13 mouse cellular contexts compared by ENCODE assay signal in the genomic region with DNA sequence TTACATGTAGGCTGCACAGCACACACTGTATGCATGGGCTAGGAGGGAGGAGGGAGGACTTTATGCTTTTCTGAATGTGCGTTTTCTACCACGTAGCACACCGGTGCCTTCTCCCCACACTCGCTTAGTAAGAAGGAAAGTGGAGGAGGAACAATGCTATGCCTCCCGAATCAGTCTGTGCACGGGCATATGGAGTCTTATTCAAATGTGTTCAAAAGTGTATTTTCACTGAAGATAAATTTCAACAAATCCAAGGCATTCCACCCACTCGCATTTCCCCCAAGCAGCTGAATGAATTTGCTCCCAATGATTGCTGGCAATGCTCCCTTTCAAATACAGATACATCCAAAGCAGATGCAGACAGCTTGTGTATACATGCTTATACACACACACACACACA.
DNase-seq lines count a peak whose midpoint lies in the region.
"Had no signal": no experiment of that assay in that cellular context is flagged by ENCODE, and none has a peak within 500 bp of the region (broad histone marks: within the 10 kb centered on the region; RNA-seq: fewer than 3 reads in every experiment).

No protein-coding gene starts in this region.

- peak; percentile 2 for DNase-seq in left cerebral cortex, adult 11 months (ENCODE audit: low spot score)
- no peak for DNase-seq in left cerebral cortex, postnatal 4 days
- peak; percentile 49 for DNase-seq in layer of hippocampus, adult 11-12 months (ENCODE audit: low spot score)
- peak; percentile 7 to 8 for DNase-seq in layer of hippocampus, postnatal 25 days (ENCODE audit: extremely low spot score in 1 of 2, low spot score in 1 of 2)
- DNase-seq in right cerebral cortex, postnatal 25 days = peak; percentile 38
- no peak for DNase-seq in thymus, adult 18-20 months
- DNase-seq in B cell, adult 2 months = no peak
- no peak for DNase-seq in heart, postnatal 25 days (ENCODE audit: low spot score)
- DNase-seq: adrenal gland, postnatal 14 days; cerebellum, adult 9-10 months; gastrocnemius, adult 2 months; kidney, adult 8-10 months; liver, postnatal 0 days had no signal

- intact Hi-C loops in left cerebral cortex, postnatal 4 days (cut with DNase I) = no loop called here
- intact Hi-C loops in heart, postnatal 25 days (cut with DNase I) = no loop called here

Comparison
In these comparisons a context has a peak if more than half of its experiments do, and no peak if none do; other contexts are left out.
1. DNase-seq: peak in left cerebral cortex, adult 11 months (single experiment), layer of hippocampus, adult 11-12 months (single experiment), layer of hippocampus, postnatal 25 days (2 of 2) and right cerebral cortex, postnatal 25 days (single experiment); none in left cerebral cortex, postnatal 4 days (single experiment), thymus, adult 18-20 months (0 of 2), B cell, adult 2 months (0 of 2) and heart, postnatal 25 days (single experiment).